Mouse (Mus musculus): Measurements from ENCODE around the gene Gnb1. TPM values are rescaled to one million over a fixed set of nuclear protein-coding genes. Genes with fewer than 3 reads are reported as not detected.

The Gnb1 gene
- total RNA-seq (2023): 275 TPM

GRCm38 (mm10) chr4:155490990-155491504 lies at the start of gene Gnb1:
TSS of gene Gnb1 (plus strand) at chr4:155491361.

DNA sequence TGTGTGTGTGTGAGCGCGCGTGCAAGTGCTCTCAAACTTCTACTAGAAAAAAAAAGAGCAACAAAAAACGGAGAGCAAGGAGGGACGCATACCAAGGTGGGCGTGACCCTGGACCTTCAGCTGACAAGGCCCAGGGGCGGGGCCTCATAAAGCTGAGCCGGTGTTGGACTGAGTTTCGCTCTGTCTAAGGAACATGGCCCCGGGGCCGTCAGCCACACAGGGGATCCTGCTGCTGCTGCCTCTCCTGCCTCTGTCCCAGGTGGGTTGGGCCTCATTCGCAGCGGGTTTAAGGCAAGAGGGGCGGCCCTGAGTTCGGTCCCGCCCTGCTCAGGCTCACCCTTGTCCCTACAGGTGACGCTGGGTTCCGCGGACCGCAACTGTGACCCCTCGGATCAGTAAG lies 22.2 kb upstream of the Gnb1 start, which contains the start of gene Tmem52:
Tmem52 (plus strand) TSS at position 163 of the 400 bp plus-strand sequence.

DNA sequence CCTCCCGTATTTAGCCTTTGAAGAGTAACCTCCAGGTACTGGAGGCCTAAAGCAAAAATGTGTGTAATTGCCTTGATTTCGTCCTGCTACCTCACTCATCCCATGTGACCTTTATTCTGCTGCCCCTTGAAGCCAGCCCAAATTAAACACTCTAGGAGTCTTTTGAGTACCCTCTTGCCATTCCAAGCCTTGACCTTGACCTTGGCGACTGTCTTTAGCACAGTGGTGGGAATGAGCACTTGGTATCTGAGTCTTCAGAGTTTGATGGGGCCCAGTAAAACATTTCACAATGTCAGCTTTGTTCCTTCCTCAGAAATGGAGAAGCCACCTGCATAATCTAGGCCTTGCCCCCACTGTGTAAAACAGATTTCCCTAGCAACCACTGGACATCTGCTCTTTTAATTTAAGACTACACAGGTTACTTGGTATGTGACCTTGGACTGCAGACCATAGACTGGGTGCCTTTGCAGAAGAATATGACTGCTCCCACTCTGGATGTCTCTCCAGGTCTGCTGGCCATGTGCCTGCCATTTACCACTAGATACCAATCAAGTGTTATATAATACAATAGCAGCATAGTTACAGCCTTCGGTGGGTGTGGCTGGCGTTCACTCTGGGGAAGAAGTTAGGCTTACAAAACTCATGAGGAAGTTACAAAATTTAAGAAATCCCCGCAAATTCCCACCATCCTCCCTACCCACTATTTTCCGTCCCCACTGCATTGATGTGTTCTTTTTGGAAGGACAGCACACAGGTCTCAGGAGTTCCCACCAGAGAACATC lies 70.7 kb downstream of the Gnb1 start, which contains the start of gene Nadk:
Nadk (plus strand) TSS at position 718 of the 782 bp plus-strand sequence.

GRCm38 (mm10) chr4:155601091-155601996 lies 110.2 kb downstream of the Gnb1 start, which contains the start of gene Slc35e2:
TSS of gene Slc35e2 (plus strand) at chr4:155601416.

Other genes with a start within 250 kb of the Gnb1 start
- 40.8 TPM for gene Faap20, start 241.6 kb upstream of the Gnb1 start, total RNA-seq (2023)
- 18.4 TPM for gene Prkcz, start 130.0 kb upstream of the Gnb1 start, total RNA-seq (2023)
- not detected for gene Gabrd, start 93.2 kb upstream of the Gnb1 start, total RNA-seq (2023)
- gene Cfap74, start 82.2 kb upstream of the Gnb1 start, total RNA-seq (2023): 0.70 TPM
- not detected for gene Tmem52, start 22.2 kb upstream of the Gnb1 start, total RNA-seq (2023)
- 46.9 TPM for gene Nadk, start 71.0 kb downstream of the Gnb1 start, total RNA-seq (2023)
- 34.9 TPM for gene Slc35e2, start 110.1 kb downstream of the Gnb1 start, total RNA-seq (2023)
- gene Cdk11b, start 133.5 kb downstream of the Gnb1 start, total RNA-seq (2023): 204 TPM
- gene Gm10563, start 154.0 kb downstream of the Gnb1 start, total RNA-seq (2023): not detected
- not detected for gene Mmp23, start 162.0 kb downstream of the Gnb1 start, total RNA-seq (2023)
- 35.2 TPM for gene Mib2, start 177.8 kb downstream of the Gnb1 start, total RNA-seq (2023)
- 8.0 TPM for gene Fndc10, start 203.0 kb downstream of the Gnb1 start, total RNA-seq (2023)
- 69.3 TPM for gene Ssu72, start 213.4 kb downstream of the Gnb1 start, total RNA-seq (2023)
- 1.2 TPM for gene Tmem240, start 243.4 kb downstream of the Gnb1 start, total RNA-seq (2023)